Mouse (Mus musculus) forebrain, embryonic 11.5 days (tissue): ENCODE measurements around the gene Ifitm7. TPM values are rescaled to one million over a fixed set of nuclear protein-coding genes. Genes with fewer than 3 reads are reported as not detected.
A peak's percentile ranks its signal among the peaks of the same experiment; 100 is the strongest.
"Not testable (repeated sequence)": the region's sequence is repeated elsewhere in the genome, so short reads cannot be mapped to it uniquely, and the experiment has no call there.

Experiments used
- ATAC-seq: fragments of 200-750 bp; cut with Nextera tagmentation; replicated peaks from 2 replicates; pipeline ENCODE4 v1.8.0; 2017; ENCODE audit warnings: moderate TSS enrichment; ENCODE audit not compliant: low FRiP score
- DNase-seq: peaks from one replicate; pipeline ENCODE4 v3.0.0-alpha.2; 2017; ENCODE audit warnings: low spot score
- H3K27ac ChIP-seq: fragments of 300-500 bp; sonication (generic); 2 replicates; pipeline ENCODE4 v1.5.1; 2014; ENCODE audit warnings: low read depth, low read length
- H3K27me3 ChIP-seq: fragments of 300-500 bp; sonication (generic); 2 replicates; pipeline ENCODE4 v1.6.1; 2014; ENCODE audit warnings: mild to moderate bottlenecking, low read length, mixed read lengths; ENCODE audit not compliant: control insufficient read depth, insufficient read depth
- H3K36me3 ChIP-seq: fragments of 300-500 bp; sonication (generic); 2 replicates; pipeline ENCODE4 v1.6.1; 2014; ENCODE audit warnings: mild to moderate bottlenecking, low read length, moderate library complexity, mixed read lengths; ENCODE audit not compliant: control insufficient read depth, insufficient read depth
- H3K4me1 ChIP-seq: fragments of 300-500 bp; sonication (generic); replicated peaks from 2 replicates; pipeline ENCODE4 v1.6.1; 2014; ENCODE audit warnings: low read length, mixed read lengths; ENCODE audit not compliant: control insufficient read depth, insufficient read depth
- H3K4me2 ChIP-seq: fragments of 300-500 bp; sonication (generic); 2 replicates; pipeline ENCODE4 v1.6.1; 2014; ENCODE audit warnings: low read depth, mild to moderate bottlenecking, low read length, moderate library complexity, mixed read lengths; ENCODE audit not compliant: severe bottlenecking
- H3K4me3 ChIP-seq: fragments of 300-500 bp; sonication (generic); 2 replicates; pipeline ENCODE4 v1.5.1; 2014; ENCODE audit warnings: low read depth, low read length
- H3K9ac ChIP-seq: fragments of 300-500 bp; sonication (generic); 2 replicates; pipeline ENCODE4 v1.6.1; 2014; ENCODE audit warnings: low read length
- H3K9me3 ChIP-seq: fragments of 300-500 bp; sonication (generic); 2 replicates; pipeline ENCODE4 v1.6.1; 2016; ENCODE audit warnings: low read length, mixed read lengths; ENCODE audit not compliant: control insufficient read depth
- WGBS: fragments of 180-500 bp; shearing (Covaris S2); extraction: QIAGEN DNeasy Blood & Tissue Kit; methylation state at CpG from one replicate; pipeline ENCODE4 v1.1.7; 2014; 5-methylcytosine and 5-hydroxymethylcytosine counted together
- polyA plus RNA-seq: library from polyadenylated mRNA; unstranded; fragments of >200 nt; fragmentation: Nextera tagmentation; extraction: Ambion mirVana; gene quantifications from 2 replicates; pipeline ENCODE4 v1.2.1, GENCODE M21; 2014

Ifitm7 gene
- polyA plus RNA-seq, 1 experiment from 2014 or later: 1.1 TPM

- no peaks in the 10 kb centered on the region for H3K36me3 ChIP-seq
- ATAC-seq (no peak), DNase-seq (no peak)
- no peaks in the 10 kb centered on the region for H3K27me3 ChIP-seq
- no peak overlapping the region for H3K27ac ChIP-seq
- no peak overlapping the region for H3K9ac ChIP-seq
- H3K9me3 ChIP-seq: no peaks in the 10 kb centered on the region
- 91% methylated on average over 11 of the region's 11 CpGs for WGBS
- H3K4me1 ChIP-seq: no peaks in the 10 kb centered on the region; the same call in 1 of the 2 replicates
- H3K4me3 ChIP-seq: no peak overlapping the region
- no peak overlapping the region for H3K4me2 ChIP-seq
These were observed 6.0 kb upstream of the Ifitm7 start for GRCm38 (mm10) chr16:13992518-13993248.

- no peak for DNase-seq
- Histone ChIP-seq H3K4me1 (peaks cover 5% of the 10 kb centered on the region; the same call in 1 of the 2 replicates), H3K27me3 (no peaks in the 10 kb centered on the region), H3K36me3 (no peaks in the 10 kb centered on the region), H3K4me3 (peak overlapping the region; percentile 58), H3K4me2 (peak overlapping the region; percentile 84), H3K27ac (peak overlapping the region; percentile 66; the same call in 1 of the 2 replicates), H3K9me3 (no peaks in the 10 kb centered on the region), H3K9ac (peak overlapping the region; percentile 82)
- WGBS: 51% methylated on average over 3 of the region's 3 CpGs
- peak; percentile 43 for ATAC-seq
These were observed 503 bp downstream of the Ifitm7 start for GRCm38 (mm10) chr16:13986197-13986573.

- H3K9me3 ChIP-seq: no peaks in the 10 kb centered on the region
- DNase-seq (no peak), ATAC-seq (no peak)
- H3K36me3 ChIP-seq: no peaks in the 10 kb centered on the region
- WGBS: 89% methylated on average over 5 of the region's 5 CpGs
- peaks cover 5% of the 10 kb centered on the region; the same call in 1 of the 2 replicates for H3K4me1 ChIP-seq
- no peak overlapping the region for H3K27ac ChIP-seq
- H3K9ac ChIP-seq: no peak overlapping the region
- no peaks in the 10 kb centered on the region for H3K27me3 ChIP-seq
- H3K4me2 ChIP-seq: no peak overlapping the region
- H3K4me3 ChIP-seq: no peak overlapping the region
These were observed 3.5 kb downstream of the Ifitm7 start for GRCm38 (mm10) chr16:13983161-13983560.

GRCm38 (mm10) chr16:13981726-13982125 is 5.0 kb downstream of the Ifitm7 start:
- H3K27ac ChIP-seq, H3K9me3 ChIP-seq, H3K36me3 ChIP-seq, H3K9ac ChIP-seq, H3K4me2 ChIP-seq, H3K4me3 ChIP-seq, ATAC-seq, H3K4me1 ChIP-seq, H3K27me3 ChIP-seq, DNase-seq: not testable (repeated sequence)
- whole genome bisulfite sequencing: 81% methylated on average over 3 of the region's 3 CpGs

GRCm38 (mm10) chr16:13977026-13977425 is 9.7 kb downstream of the Ifitm7 start:
- H3K4me2 ChIP-seq, H3K27me3 ChIP-seq, H3K9ac ChIP-seq, H3K9me3 ChIP-seq, H3K4me3 ChIP-seq, H3K36me3 ChIP-seq, H3K4me1 ChIP-seq, DNase-seq, ATAC-seq, H3K27ac ChIP-seq: not testable (repeated sequence)
- 43% methylated on average over 1 of the region's 1 CpGs for WGBS

- not testable (repeated sequence) for H3K4me3 ChIP-seq, H3K4me1 ChIP-seq, H3K4me2 ChIP-seq, ATAC-seq, H3K27ac ChIP-seq, H3K9me3 ChIP-seq, H3K36me3 ChIP-seq, H3K9ac ChIP-seq, DNase-seq, H3K27me3 ChIP-seq
- WGBS: 74% methylated on average over 4 of the region's 4 CpGs
These were observed 10.3 kb downstream of the Ifitm7 start for GRCm38 (mm10) chr16:13976358-13976896.

GRCm38 (mm10) chr16:13972051-13972450 is 14.6 kb downstream of the Ifitm7 start:
- Histone ChIP-seq H3K27me3 (no peaks in the 10 kb centered on the region), H3K27ac (no peak overlapping the region), H3K9me3 (no peaks in the 10 kb centered on the region), H3K36me3 (no peaks in the 10 kb centered on the region), H3K4me3 (no peak overlapping the region), H3K4me1 (no peaks in the 10 kb centered on the region), H3K4me2 (no peak overlapping the region), H3K9ac (no peak overlapping the region)
- 95% methylated on average over 8 of the region's 8 CpGs for WGBS
- ATAC-seq (no peak), DNase-seq (no peak)

GRCm38 (mm10) chr16:13969096-13969495 is 17.6 kb downstream of the Ifitm7 start:
- no peak overlapping the region for H3K4me3 ChIP-seq
- H3K4me1 ChIP-seq: no peaks in the 10 kb centered on the region
- H3K27ac ChIP-seq: no peak overlapping the region
- no peak overlapping the region for H3K9ac ChIP-seq
- no peaks in the 10 kb centered on the region for H3K36me3 ChIP-seq
- no peaks in the 10 kb centered on the region for H3K9me3 ChIP-seq
- no peak for ATAC-seq
- 91% methylated on average over 1 of the region's 1 CpGs for WGBS
- no peaks in the 10 kb centered on the region for H3K27me3 ChIP-seq
- H3K4me2 ChIP-seq: no peak overlapping the region
- no peak for DNase-seq

GRCm38 (mm10) chr16:13962053-13962452 is 24.6 kb downstream of the Ifitm7 start:
- ATAC-seq (no peak), DNase-seq (no peak)
- 27% methylated on average over 1 of the region's 1 CpGs for WGBS
- Histone ChIP-seq H3K4me1 (no peaks in the 10 kb centered on the region), H3K4me2 (no peak overlapping the region), H3K27ac (no peak overlapping the region), H3K9ac (no peak overlapping the region), H3K4me3 (no peak overlapping the region), H3K9me3 (no peaks in the 10 kb centered on the region), H3K36me3 (no peaks in the 10 kb centered on the region), H3K27me3 (no peaks in the 10 kb centered on the region)
